Mouse (Mus musculus): ENCODE measurements at regions not wholly inside any gene's neighbourhood (a gene's known extent, or its start where the extent isn't known, plus 50 kb on each side); places are given as distances from the start of the nearest gene placed in this dataset.

DNA sequence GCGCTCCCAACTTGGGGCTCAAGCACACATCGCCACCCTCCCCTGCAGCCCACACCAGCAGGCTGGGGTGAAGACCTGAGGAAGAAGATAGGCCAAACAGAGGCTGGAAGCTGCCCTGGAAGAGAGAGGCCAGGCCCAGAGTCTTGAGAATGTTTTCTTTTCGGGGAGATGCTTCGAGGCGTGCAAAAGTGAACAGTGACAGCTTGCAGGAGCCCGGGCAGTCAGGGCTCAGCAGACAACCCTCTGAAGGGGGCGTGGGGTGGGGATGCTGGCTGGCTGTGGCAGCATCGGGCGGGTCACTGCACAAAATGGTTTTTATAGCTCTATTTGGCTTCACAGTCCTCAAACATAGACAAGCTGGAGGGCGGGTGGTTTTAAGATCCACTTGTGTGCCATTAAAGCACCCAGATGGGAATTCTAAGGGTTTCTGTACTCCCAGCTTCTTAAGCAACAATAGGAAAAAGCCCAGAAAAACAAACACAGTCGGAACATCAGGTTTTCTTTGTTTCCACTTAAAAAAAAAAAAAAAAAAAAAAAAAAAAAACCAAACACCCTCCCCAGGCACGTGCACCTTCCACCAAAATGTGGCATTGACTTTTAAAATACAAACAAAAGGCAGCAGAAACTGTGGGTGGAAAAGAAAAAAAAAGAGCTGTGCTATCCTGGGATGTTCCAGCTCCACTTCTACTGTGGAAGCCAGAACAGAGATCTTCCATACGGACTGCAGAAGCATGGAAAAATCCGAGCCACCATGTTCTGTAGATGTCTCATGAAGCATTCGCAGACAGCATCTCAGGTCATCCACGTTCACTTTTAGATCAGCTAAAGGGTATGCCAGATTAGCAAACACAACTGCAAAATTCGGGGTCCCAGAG lies 123.5 kb downstream of the Ly86 start:
- no peak for DNase-seq (ENCODE audit: extremely low spot score)

- no peak for DNase-seq (ENCODE audit: extremely low spot score)
Observed at GRCm38 (mm10) chr13:37470230-37470907, 125.4 kb downstream of the Ly86 start.

- no peak for DNase-seq (ENCODE audit: extremely low spot score)
Observed at GRCm38 (mm10) chr13:37473359-37473758, 128.4 kb downstream of the Ly86 start.

GRCm38 (mm10) chr13:37475804-37476203 lies 130.8 kb downstream of the Ly86 start:
- no peak for DNase-seq (ENCODE audit: extremely low spot score)

- no peak for DNase-seq (ENCODE audit: extremely low spot score)
Observed at GRCm38 (mm10) chr13:37476256-37477053, 131.4 kb downstream of the Ly86 start.

GRCm38 (mm10) chr13:37477342-37477741 lies 132.3 kb downstream of the Ly86 start:
- no peak for DNase-seq (ENCODE audit: extremely low spot score)

- peak; percentile 84 for DNase-seq (ENCODE audit: extremely low spot score)
Observed at GRCm38 (mm10) chr13:37477749-37478548, 132.9 kb downstream of the Ly86 start.

DNA sequence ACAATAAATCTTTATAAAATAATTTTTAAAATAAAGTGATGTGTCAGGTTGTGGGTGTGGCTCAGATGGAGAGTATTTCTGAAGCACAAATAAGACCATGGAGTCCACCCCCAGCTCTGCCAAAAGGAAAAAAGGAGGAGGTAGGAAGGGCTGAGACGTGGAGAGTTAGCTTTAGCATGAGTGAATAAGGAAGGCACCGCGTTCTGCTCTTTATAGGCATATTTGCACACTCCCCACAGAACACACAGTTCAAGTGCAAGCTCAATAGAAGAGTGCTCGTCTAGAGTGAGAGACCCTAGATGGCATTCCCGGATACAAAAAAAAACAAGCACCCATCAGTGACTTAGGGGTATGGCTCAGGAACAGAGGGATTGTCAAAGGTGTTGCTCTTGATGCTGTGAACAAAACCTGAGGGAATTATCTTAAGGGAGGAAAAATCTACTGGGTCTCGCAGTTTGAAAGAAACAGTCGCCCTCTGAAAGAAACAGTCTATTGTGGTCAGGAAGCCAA lies 134.2 kb downstream of the Ly86 start:
- DNase-seq (ENCODE audit: extremely low spot score): no peak

GRCm38 (mm10) chr13:37481514-37481913 lies 136.5 kb downstream of the Ly86 start:
- DNase-seq (ENCODE audit: extremely low spot score): no peak

DNA sequence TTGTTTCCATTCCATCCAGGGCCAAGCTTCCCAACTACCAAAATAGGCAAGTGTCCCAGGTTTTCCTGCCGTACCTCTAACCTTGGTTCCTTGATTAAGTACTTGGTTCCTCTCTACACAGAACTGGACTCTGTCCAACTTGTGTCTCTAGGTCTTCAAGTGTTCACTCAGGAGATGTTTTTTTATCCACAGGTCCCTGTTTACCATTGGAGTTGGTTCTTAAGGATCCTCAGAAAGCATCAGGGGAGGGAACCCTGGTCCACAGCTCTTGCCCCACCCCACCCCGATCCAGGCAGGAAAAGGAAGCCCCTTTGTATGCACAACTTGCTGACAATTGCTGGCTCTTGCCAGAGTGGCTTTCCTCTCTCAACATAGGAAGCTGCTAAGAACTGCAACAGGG lies 137.0 kb downstream of the Ly86 start:
- no peak for DNase-seq (ENCODE audit: extremely low spot score)

DNA sequence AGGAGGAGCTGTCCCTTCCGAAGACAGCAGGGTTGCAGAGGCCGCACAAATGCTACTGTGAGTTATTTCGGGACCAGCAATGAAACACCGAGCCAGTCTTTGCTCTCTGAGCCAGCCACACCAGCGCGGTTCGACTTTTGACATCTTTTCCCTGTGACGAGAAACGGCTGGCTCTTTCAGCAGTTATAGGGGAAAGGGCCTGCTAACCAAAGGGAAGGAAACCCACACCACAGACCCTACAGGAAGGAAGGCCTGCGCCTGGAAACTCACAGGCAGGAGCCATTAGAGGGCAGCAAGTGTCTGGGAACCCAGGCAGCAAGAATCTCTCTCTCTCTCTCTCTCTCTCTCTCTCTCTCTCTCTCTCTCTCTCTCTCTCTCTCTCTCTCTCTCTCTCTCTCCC lies 137.6 kb downstream of the Ly86 start:
- DNase-seq (ENCODE audit: extremely low spot score): peak; percentile 71

GRCm38 (mm10) chr13:37483010-37483855 lies 138.2 kb downstream of the Ly86 start:
- peak; percentile 67 for DNase-seq (ENCODE audit: extremely low spot score)

DNA sequence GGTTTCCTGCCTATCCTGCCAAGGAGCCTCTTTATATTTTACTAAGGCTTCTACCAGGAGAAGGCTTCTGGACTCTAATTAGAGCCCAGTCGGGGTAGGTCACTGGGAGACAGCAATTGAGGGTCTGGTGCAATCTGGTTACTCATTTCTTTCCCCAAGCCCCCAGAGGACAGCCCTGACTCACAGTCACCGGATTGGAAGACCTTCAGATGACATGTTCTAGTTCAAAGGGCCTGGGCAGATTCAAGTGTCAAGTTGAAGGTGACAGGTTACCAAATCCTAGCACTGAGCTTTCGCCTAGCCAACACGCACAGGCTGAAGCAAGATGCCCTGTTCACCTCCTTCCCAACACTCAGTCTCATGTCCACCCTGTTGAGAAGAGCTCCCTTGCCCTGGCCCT lies 139.6 kb downstream of the Ly86 start:
- DNase-seq (ENCODE audit: extremely low spot score): no peak

GRCm38 (mm10) chr13:37492115-37493001 lies 147.3 kb downstream of the Ly86 start:
- DNase-seq (ENCODE audit: extremely low spot score): no peak

- no peak for DNase-seq (ENCODE audit: extremely low spot score)
Observed at GRCm38 (mm10) chr13:37493331-37493730, 148.3 kb downstream of the Ly86 start.

- no peak for DNase-seq (ENCODE audit: extremely low spot score)
Observed at GRCm38 (mm10) chr13:37495272-37495932, 150.4 kb downstream of the Ly86 start.

GRCm38 (mm10) chr13:37497986-37498385 lies 153.0 kb downstream of the Ly86 start:
- no peak for DNase-seq (ENCODE audit: extremely low spot score)

DNA sequence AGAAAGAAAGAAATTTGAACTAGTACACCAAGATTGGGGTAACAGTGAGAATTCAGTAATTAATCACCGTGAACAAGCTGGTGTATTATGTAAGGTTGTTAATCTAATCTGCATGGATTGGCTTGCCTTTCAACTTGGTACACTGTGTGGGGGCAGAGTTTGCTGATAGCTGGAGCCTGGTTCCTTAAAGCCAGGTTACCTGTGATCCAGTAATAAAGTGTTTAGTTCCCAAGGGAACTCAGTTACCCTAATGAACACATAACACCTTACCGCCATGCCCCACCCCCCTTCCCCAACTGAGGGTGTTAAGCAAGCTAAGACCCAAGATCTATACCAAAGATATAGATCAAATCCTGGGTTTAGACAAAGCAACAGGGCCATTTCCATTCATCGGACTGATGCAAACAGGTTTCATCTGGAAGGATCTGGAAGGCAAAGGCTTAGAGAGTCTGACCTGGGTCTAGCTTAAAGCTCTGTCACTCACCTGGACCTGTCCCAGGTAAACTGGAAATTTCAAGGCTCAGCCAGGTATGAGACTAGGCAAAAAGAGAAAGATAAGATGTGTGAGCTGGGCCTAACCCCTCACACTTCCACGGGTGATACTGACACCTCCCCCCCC lies 155.8 kb downstream of the Ly86 start:
- DNase-seq (ENCODE audit: extremely low spot score): no peak

All from embryo, embryonic 9.5 days (tissue).